Mouse (Mus musculus) monocyte, adult 2 months (primary cell): Measurements from ENCODE around the gene Ccl7.

Experiments used
- DNase-seq, 2 experiments: peaks; one replicate each; pipeline ENCODE4 v3.0.0; 2022; ENCODE audit warnings: low spot score in 2 of 2, low read depth in 1 of 2

Ccl7 gene

GRCm38 (mm10) chr11:82045471-82045870, at the start of gene Ccl7:
Ccl7 (plus strand) TSS chr11:82045712.
- DNase-seq, result no peak

DNA sequence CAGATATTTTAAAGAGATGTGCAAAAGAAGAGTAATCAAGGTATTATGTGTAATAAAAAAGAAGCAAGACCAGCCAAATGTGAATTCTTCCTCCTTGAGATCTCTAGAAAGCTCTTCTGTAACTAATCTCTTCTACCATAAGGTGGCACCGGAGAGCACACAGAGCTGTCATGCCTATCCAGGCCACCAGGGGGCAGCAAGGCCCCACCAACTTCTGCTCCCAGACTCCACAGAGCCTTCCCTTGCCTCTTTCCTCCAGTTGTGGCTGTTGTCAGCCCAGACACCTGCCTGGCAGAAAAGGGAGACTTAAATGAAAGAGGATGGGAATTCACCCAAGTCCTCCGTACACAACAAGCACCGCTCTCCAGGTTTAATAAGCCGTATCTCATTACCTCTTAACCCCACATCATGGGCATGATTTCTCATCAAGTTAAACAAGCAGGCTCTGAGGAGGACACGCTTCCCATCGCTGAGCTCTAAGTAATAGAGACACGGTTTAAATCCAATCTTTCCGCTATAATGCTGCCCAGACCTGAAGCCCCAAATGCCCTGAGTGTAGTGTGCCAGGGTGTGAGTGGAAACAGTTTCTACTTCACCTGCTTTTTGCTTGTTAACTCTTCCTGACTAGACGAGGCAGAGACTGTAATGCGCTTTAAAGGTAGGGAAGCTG, 49.2 kb upstream of the Ccl7 start:
- peak; percentile 50 to 77 for DNase-seq

DNA sequence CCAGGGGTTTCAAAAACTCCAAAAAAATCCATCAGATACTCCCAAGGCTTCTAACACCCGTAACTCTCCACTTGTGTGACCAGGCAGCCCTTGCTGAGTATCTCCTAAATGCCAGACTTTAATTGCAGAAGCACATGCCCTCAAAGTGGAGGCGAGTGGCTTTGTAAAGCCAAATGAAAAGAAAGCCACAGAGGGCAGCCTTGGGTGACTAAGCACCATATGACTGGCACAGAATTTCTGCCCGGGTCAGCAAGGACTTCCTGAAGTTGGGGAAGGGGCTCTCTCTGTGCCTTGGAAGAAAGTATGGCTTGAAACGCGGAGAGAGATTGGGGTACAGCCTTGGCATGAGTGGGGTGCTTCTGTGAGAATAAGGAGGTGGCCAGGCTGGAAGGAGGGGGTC, 48.4 kb upstream of the Ccl7 start:
- no peak for DNase-seq

DNA sequence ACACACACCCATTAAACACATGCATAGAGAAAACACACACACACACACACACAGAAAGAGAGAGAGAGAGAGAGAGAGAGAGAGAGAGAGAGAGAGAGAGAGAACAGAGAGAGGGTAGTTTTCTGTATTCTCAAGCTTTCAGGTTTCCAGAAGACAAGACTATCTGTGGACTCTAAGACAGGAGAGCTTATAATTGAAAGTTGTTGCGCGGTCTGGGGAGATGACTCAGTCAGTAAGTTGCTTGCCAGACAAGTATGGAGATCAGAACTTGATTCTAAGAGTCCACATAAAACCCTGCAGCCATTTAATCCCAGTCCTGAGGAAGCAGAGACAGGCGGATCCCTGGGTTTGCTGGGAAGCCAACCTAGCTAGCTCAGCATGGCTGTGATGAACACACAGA, 46.9 kb upstream of the Ccl7 start:
- no peak for DNase-seq

GRCm38 (mm10) chr11:81999469-81999868, 46.0 kb upstream of the Ccl7 start:
- no peak for DNase-seq

DNA sequence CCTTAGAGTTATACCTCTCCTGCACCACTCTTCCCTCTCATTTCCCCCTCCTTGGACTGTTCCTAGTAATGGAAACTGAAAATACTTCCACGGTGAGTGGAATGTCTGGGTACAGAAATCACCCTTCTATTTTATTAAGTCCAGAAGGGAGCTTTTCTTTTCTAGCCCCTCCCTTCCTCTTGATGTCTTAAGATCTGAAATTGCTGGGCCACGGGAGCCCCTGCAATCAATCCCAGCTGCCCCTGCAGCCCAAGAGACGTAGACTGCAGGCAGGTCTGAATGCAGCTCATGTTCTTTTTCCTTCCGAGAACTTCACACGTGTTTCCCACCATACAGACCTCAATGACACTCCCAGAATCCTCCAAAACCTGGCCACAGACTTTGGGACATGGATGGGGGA, 44.9 kb upstream of the Ccl7 start:
- DNase-seq, result no peak

DNA sequence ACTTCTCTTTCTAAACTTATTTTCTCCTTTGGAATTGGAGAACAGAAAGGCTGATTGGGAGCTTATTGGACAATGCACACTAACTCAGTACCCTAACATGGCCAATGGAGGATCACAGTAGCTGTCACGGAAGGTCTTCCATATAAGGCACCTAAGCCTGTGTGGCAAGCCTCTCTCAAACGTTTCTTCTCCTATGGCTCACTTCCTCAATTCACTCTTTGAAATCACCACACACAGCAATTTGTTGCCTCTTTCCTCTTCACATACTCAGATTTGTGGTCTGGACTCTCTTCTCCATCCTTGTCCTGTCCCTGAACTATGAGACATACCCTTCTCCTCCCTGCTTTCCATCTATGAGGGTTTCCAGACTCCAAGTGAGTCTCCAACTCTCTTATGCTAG, 40.7 kb upstream of the Ccl7 start:
- peak; percentile 50 to 57 for DNase-seq

DNA sequence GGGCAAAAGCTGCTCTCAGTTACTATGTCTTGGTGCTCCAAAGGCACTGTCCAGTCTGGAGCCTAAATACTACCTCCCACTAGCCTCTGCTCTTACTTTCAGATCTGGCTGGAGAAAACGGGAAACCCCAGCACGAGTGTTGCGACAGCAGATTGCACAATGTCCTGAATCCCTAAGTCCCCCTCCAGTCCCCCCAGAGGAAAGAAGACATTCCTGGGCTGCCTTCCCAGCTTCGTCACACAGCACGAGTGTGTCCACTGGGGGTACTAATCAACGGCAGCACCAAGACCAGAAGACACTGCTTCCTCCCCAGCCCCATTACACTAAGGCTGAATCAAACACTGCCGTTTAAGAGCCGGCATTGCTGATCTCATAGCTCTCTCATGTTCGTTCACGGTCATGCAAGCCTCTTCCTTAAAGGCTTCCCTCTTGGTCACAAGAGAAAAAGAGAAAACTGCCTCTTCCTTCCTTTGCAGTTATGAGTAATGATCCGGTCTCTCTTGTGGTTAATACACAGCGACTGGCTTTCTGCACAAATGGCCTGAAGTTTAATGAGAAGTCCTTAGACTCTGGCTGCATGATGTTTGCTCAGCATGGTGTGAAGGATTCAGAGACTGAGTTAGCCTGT, 38.6 kb upstream of the Ccl7 start:
- peak; percentile 76 to 84 for DNase-seq

DNA sequence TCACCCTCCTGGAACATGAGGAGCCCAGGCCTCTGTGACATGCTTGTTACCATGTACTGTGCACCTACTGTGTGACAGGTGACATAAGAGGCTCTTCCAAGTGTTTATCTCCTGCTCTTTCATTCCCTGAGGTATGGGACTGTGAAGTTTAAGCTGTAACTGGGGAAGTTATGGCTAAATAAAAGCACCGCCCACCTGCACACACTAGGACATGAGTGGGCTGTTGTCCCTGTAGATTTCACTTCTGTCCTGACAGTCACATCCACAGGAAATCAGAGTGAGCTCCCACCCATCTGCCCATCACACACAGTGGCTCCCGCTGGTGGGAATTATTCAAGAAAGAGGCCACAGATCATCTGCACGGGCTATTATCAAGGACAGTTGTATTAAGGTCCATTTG, 35.4 kb upstream of the Ccl7 start:
- DNase-seq, result no peak

DNA sequence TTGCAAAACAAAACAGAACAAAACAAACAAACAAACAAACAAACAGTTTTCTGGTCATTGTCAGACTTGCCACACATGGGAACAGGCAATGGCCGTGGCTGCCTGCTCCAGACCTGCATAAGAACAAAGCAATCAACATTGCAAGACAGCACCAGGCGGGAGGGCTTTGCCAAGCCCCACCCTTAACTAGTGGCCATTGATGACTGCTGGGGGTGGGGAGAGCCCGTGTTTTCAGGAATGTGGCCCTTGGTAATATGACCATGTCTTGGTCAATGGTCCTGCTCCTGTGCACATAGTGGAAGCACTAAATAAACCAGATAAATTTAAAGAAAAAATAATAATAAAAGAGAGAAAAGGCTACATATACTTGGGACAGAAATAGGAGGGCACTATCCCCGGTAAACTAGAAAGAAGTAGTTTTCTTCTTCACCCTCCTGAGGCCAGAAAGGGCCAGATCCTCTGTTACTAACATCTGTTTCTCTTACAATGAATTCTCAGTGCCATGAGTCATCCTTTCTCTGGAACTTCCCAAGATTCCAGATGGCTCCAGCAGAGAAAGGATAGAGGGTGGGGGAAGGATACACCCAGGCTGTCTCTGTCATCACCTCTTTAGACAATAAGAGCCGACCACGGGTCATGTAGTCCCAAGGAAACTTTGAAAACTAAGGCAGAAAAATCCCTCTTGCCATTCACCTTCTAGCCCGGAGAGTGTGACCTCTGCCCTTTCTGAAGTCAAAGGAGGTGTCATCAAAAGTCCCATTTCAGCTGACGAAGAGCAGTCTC, 33.9 kb upstream of the Ccl7 start:
- no peak for DNase-seq

DNA sequence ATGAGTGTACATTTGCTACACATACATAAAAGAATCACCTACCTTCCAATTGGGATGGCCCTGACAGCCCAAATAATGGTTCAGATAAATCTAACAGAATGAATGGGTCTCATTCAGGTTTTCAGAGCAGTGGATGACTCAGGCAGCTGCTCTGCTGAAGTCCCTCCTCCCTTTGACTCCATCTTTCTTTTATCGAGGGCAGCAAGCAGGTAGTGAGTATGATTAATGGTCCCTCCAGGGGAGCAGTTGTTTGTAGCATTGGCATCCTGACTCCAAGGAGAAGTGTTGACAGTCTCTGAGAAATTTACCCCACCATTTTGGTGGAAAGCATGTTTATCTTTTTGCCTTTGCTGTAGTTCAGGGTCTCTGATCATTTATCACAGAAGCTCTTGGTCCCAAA, 31.8 kb upstream of the Ccl7 start:
- DNase-seq, result no peak

DNA sequence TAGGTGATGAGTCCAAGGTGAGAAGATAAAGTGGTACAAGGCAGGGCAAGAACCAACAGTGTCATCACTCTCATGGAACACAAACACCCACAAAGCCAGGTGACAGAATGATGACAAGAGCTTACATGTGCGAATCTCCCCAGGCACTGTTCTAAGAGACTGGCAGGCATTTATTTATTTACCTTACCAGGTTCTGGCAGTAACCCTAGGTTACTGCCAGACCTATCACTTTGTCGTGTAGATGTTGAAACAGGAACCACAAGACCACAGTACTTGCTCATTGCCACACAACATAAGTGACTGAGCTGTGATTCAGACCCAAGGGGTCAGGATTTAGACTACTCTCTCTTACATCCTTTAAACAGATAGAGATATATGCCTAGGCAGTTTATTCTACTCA, 30.4 kb upstream of the Ccl7 start:
- peak; percentile 34 to 55 for DNase-seq

DNA sequence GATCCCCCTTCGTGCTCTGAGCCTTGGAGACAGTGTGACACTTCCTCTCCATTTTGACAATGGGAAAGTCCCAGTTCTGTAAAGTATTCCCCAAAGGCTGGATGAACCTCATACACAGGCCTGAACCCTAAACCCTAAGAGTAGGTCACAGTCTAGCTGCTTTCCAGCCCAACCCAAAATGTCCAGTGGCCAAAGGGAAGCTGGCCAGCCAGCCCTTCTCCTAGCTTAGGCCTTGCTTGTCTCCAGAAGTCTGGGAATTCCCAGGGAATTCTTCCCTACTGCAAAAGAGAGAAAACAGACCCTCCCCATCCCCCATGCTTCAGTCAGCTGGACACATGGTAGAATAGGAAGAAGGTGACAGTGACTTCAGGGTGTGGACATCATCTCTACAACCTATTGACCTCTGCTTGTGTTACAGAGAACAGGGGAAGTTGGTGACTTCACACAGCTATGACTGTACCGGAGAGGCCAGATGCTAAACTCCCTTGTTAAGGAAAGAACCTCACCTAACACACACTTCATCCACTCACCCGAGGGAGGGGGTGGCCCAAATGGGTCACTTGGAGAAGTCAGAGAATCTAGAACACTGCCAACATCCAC, 29.2 kb upstream of the Ccl7 start:
- DNase-seq, result peak; percentile 49 to 64

DNA sequence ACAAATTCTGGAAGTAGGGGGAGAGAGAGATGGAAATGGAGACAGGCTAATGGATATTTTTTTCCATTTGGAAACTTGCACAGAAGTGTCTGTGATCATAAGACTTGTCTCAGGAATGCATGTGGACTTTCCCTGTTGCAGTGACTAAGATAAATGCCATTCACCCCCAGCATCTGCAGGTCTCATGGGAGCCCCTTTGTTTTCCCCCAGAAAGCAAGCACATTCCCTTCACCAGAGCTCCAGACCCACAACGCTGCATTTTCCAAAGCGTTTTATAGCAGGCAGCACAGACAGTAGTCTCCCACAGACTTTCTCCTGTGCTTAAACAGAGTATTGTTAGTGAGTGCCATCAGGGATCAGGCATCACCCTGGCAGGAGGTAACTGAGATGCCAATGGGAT, 26.1 kb upstream of the Ccl7 start:
- no peak for DNase-seq

DNA sequence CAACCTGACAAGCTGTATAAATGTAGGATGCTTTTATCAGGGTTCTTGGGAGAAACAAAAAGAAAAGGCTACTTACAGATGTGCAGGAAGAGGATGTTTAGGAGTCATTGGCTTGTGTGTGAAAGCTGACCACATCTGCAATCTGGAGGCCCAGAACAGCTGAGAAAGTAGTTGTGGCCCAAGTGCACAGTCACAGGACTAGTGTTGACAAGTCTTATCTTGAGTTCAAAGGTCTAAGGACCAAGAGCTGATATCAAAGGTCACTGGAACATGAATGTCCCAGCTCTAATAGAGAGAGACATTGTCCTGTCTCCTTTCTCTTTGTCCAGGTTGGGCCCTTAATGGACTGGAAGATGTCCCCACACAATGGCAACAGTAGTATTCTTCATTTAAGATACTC, 25.7 kb upstream of the Ccl7 start:
- no peak for DNase-seq

DNA sequence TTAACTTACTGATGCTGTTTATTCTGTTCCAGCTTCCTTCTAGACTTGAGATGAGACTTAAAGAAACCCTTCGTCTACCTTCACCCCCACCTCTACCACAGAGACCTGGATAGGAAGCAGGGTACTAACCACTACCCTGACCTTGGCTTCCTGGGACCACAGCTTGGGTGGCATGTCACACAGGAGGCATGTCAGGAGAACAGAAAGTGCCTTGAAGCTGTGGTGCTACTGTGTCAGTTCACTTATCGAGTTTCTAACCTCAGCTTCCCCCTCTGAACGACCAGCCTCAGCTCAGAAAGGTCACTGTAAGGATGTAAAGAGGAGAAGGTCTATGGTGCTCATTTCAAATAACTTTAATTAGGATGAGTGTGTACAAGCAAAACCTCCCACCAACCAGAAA, 24.1 kb upstream of the Ccl7 start:
- DNase-seq, result no peak

GRCm38 (mm10) chr11:82022504-82023056, 22.9 kb upstream of the Ccl7 start:
- peak in 1 of 2 experiments; percentile 46 for DNase-seq

DNA sequence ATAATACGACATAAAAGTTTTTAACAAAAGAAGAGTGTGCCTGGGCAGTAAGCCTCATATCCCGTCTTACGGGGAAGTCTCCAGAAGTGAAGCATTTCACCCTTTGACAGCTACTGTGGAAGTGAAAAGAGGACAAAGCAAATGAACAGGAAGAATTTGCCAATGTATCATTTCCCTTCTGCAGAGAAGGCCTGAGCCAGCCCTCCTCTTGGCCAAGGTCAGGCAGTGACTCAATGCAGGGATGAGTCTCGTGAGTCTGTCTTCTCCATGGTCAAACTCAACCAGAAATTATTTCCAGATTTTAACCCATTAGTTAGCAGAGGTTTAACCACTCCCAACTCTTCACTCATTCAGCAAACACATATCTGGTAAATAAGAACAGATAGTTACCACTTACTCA, 21.7 kb upstream of the Ccl7 start:
- peak in 1 of 2 experiments; percentile 68 for DNase-seq

DNA sequence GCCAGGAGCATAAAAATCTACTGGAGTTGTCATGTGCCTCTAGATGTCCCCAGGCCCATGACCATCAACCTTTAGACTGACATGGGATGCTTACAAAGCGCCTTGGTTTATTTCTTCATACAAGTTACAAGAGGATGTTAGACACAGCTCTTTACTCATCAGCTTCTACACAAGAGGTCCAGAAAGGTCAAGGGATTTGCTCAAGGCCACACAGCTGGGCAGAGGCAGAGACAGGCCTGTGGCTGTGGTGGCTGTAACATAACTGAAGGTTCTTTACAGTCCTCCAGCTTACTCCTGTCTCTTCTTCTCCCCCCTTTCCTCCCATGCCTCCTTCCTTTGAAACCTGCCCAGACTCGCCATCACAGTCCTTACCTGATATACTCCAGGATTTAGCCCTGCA, 15.3 kb upstream of the Ccl7 start:
- DNase-seq, result no peak

DNA sequence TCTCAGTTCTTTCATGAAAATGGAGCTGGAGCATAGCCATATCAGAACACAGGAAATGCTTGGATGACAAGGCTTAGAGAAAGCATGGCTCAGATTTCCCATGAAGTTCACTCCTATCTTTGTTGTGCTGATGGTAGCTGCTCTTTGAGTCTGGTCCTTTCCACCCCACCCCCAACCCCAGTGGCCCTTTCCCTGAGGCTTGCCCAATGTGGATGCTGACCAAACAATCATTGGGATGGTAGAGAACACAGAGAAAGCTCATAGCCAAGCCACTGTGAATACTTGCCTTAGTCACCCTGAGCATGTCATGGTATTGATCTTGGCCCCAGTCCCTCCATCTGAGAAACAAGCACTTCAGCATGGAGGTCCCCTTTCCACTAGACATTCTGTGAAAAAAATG, 13.4 kb upstream of the Ccl7 start:
- DNase-seq, result no peak

- no peak for DNase-seq
These were observed 12.7 kb upstream of the Ccl7 start for GRCm38 (mm10) chr11:82032678-82033344.
